Mouse (Mus musculus): ENCODE results near the gene Lrrc56.
"Not testable (repeated sequence)": the region's sequence is repeated elsewhere in the genome, so short reads cannot be mapped to it uniquely, and the experiment has no call there.

DNA sequence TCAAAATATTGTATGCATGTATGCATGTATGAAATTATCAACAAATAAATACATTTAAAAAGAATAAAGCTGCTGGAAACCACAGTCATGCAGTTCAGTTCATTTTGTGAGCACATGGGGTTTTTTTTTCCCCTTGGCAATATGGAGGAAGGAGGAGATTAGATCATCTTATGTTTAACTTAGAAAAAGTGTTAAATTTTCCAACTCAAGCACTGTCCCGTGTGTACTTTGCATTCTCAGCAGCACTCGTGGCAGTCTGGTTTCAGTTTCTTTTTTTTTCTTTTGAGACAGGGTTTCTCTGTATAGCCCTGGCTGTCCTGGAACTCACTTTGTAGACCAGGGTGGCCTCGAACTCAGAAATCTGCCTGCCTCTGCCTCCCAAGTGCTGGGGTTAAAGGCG is 56.5 kb downstream of the Lrrc56 start:
- not testable (repeated sequence) for TF ChIP-seq EP300 (optimal IDR thresholded peaks at IDR 0.05); CTCF (IDR thresholded peaks at IDR 0.05; ENCODE audit: low read depth)
